Mouse (Mus musculus): ENCODE data around the gene Olfr145. TPM values are rescaled to one million over a fixed set of nuclear protein-coding genes. Genes with fewer than 3 reads are reported as not detected.

Olfr145 gene
- polyA plus RNA-seq, 1 experiment = not detected

DNA sequence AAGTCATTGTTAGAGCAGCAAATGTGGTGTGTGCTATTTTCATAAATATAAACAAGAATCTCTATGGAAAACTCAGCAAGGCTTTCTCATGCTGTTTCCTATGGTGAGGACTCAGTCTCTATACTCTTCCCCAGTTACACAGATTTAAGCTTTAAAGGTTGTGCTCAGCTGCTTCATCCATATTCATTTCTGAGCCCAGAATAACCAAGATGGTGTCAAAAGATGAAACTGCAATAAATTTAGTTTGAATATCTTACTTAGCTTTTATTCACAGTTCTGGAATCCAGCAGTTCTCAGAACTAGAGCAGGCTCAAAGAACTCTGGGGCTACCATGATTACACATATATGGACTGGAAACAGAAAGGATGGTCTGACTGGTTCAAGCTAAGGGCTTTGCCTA, 37.6 kb downstream of the Olfr145 start:
- Histone ChIP-seq H3K27ac (ENCODE audit: control insufficient read depth, insufficient read depth, low read depth, low read length) (no peak overlapping the region), H3K4me3 (ENCODE audit: control insufficient read depth, low read depth, low read length) (no peak overlapping the region), H3K27me3 (ENCODE audit: control insufficient read depth, insufficient read depth, low read length) (no peaks in the 10 kb centered on the region), H3K36me3 (ENCODE audit: control insufficient read depth, insufficient read depth, low read length) (no peaks in the 10 kb centered on the region), H3K4me1 (ENCODE audit: control insufficient read depth, insufficient read depth, low read length) (no peaks in the 10 kb centered on the region)
- TF ChIP-seq CTCF (IDR thresholded peaks at IDR 0.05; ENCODE audit: control insufficient read depth, insufficient read depth, insufficient replicate concordance, low read depth, low read length) (no peak), POLR2A (IDR thresholded peaks at IDR 0.05; ENCODE audit: control insufficient read depth, low read depth, low read length) (no peak)

DNA sequence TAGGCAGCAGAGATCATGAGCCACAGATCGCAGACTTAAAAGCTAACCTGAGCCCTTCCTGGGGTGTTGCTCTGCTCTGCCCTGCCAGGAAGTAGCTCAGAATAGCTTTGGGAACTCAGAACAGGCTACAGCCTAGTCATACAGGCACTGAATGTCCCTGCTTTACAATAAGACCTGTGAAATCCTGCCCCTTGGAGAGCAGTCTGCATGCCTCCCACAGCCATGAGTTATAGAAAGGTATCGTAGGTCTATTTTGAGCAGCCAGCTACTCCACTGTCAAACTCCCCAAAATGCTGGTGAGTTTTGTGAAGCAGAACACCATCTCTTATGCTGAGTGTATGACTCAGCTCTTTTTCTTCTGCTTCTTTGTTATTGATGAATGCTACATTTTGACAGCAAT, 44.6 kb downstream of the Olfr145 start:
- H3K27ac ChIP-seq (ENCODE audit: control insufficient read depth, insufficient read depth, low read depth, low read length) = no peak overlapping the region
- TF ChIP-seq POLR2A (IDR thresholded peaks at IDR 0.05; ENCODE audit: control insufficient read depth, low read depth, low read length) (no peak), CTCF (IDR thresholded peaks at IDR 0.05; ENCODE audit: control insufficient read depth, insufficient read depth, insufficient replicate concordance, low read depth, low read length) (no peak)
- no peak overlapping the region for H3K4me3 ChIP-seq (ENCODE audit: control insufficient read depth, low read depth, low read length)
- no peaks in the 10 kb centered on the region for H3K27me3 ChIP-seq (ENCODE audit: control insufficient read depth, insufficient read depth, low read length)
- no peaks in the 10 kb centered on the region for H3K36me3 ChIP-seq (ENCODE audit: control insufficient read depth, insufficient read depth, low read length)
- no peaks in the 10 kb centered on the region for H3K4me1 ChIP-seq (ENCODE audit: control insufficient read depth, insufficient read depth, low read length)

Other genes starting within 250 kb of the Olfr145 start
- 84.6 and 91.2 TPM in 2 replicates for gene Tbrg1, start 239.4 kb upstream of the Olfr145 start, polyA plus RNA-seq (2012; rRNA removed)
- gene Panx3, start 227.5 kb upstream of the Olfr145 start, polyA plus RNA-seq (2012; rRNA removed) = 0.70 and 0.85 TPM in 2 replicates
- gene Olfr160, start 180.5 kb upstream of the Olfr145 start, polyA plus RNA-seq (2012; rRNA removed) = 0.19 TPM in 1 of 2 replicates, not detected in the other
- gene Olfr874, start 151.6 kb upstream of the Olfr145 start, polyA plus RNA-seq (2012; rRNA removed) = 0.26 and 0.53 TPM in 2 replicates
- gene Olfr875, start 124.9 kb upstream of the Olfr145 start, polyA plus RNA-seq (2012; rRNA removed) = 0.17 TPM in 1 of 2 replicates, not detected in the other
- gene Olfr876, start 93.7 kb upstream of the Olfr145 start, polyA plus RNA-seq (2012; rRNA removed) = not detected in 2 replicates
- gene Olfr877, start 42.5 kb upstream of the Olfr145 start, polyA plus RNA-seq (2012; rRNA removed) = not detected in 2 replicates
- not detected in 2 replicates for gene Olfr878, start 21.1 kb downstream of the Olfr145 start, polyA plus RNA-seq (2012; rRNA removed)
- not detected in 2 replicates for gene Olfr881, start 95.1 kb downstream of the Olfr145 start, polyA plus RNA-seq (2012; rRNA removed)
- gene Olfr883, start 129.1 kb downstream of the Olfr145 start, polyA plus RNA-seq (2012; rRNA removed) = not detected in 2 replicates
- not detected in 2 replicates for gene Olfr884, start 149.8 kb downstream of the Olfr145 start, polyA plus RNA-seq (2012; rRNA removed)
- not detected in 2 replicates for gene Olfr885, start 164.6 kb downstream of the Olfr145 start, polyA plus RNA-seq (2012; rRNA removed)
- gene Olfr887, start 187.3 kb downstream of the Olfr145 start, polyA plus RNA-seq (2012; rRNA removed) = not detected in 2 replicates
- not detected in 2 replicates for gene Olfr888, start 211.4 kb downstream of the Olfr145 start, polyA plus RNA-seq (2012; rRNA removed)
- not detected in 2 replicates for gene Olfr889, start 218.5 kb downstream of the Olfr145 start, polyA plus RNA-seq (2012; rRNA removed)
- not detected in 2 replicates for gene Olfr890, start 245.8 kb downstream of the Olfr145 start, polyA plus RNA-seq (2012; rRNA removed)